Comparison of ENCODE assay signal across 1 mouse cellular context in the genomic region with DNA sequence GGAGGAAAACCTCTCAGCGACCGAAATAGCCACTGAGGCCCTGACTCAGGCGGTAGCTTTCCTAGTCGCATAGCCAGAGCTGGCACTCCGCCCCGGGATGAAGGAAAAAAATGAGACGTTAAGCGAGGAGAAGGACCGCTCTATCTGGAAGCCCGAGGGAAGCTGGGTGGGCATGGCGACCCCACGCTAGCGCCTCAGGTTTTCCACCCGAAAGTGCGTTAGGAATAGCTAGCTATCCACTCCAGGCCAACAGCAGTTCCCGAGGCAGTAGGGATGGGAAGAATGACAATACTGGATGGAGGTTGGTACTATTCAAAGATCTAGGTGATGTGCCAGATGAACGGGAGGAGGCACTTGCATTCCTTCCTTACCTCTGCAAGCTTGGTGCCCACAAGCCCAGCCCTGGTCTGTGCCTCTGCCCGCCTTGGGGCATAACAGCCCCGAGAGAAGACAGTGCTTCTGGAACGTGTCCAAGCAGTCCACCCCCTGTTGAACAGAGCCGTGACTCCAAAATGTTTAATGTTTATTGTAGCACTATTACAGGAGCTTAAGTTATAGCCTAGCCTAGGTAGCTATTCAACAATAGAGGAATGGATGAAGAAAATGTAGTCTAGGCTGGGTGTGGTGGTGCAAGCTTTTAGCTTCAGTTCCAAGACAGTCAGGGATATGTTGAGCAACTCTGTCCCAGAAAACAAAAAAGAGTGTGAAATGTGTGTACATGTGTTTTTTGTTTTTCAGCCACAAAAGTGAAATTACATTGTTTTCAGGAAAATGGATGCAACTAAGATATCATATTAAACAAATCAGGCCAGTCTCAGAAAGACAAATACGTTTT.
TF ChIP-seq lines count a peak whose summit lies in the region.

No protein-coding gene starts in this region.

TF ChIP-seq in MEL, 35 proteins besides CTCF, POLR2A, EP300 and RAD21:
- TF ChIP-seq ZMIZ1 (IDR thresholded peaks at IDR 0.05; ENCODE audit: low read depth, low read length) (no peak; the same call in 1 of the 2 replicates), TCF12 (IDR thresholded peaks at IDR 0.05; ENCODE audit: low read depth, low read length) (peak; percentile 4)
